Comparison of ENCODE assay signal across 29 mouse cellular contexts in the genomic region with DNA sequence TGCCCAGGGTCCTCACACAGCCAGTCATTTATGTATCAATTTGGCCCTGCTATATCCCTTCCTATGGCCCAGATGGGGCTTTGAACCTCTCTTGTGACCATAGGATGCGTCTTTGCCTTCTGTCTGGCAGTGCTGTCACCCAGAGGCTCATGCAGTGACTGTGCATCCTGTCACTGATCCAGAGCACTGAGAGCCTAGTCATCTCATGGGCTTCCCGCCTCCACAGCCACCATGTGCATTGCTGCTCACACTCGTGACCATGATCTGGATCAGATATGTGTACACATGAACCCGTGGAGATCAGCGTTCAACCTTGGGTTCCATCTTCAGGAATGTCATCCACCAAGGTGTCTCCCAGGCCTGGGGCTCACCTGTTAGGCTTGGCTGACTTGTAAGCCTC.
"Had no signal": no experiment of that assay in that cellular context is flagged by ENCODE, and none has a peak within 500 bp of the region (broad histone marks: within the 10 kb centered on the region; RNA-seq: fewer than 3 reads in every experiment).

No protein-coding gene starts in this region.

- ATAC-seq: forebrain, embryonic 13.5 days; forebrain, embryonic 14.5 days; forebrain, embryonic 15.5 days; forebrain, embryonic 16.5 days; forebrain, postnatal 0 days had no signal

- H3K9ac ChIP-seq: embryonic facial prominence, embryonic 12.5 days; embryonic facial prominence, embryonic 13.5 days; embryonic facial prominence, embryonic 15.5 days; forebrain, embryonic 12.5 days; forebrain, embryonic 13.5 days; forebrain, embryonic 15.5 days; forebrain, postnatal 0 days had no signal

- H3K27ac ChIP-seq: embryonic facial prominence, embryonic 10.5 days; embryonic facial prominence, embryonic 12.5 days; embryonic facial prominence, embryonic 13.5 days; embryonic facial prominence, embryonic 15.5 days; forebrain, embryonic 10.5 days; forebrain, embryonic 12.5 days; forebrain, embryonic 13.5 days; forebrain, embryonic 15.5 days; gastrocnemius, adult 2 months; heart, adult 2 months; heart, embryonic 10.5 days had no signal

- H3K9me3 ChIP-seq: embryonic facial prominence, embryonic 10.5 days; embryonic facial prominence, embryonic 12.5 days; embryonic facial prominence, embryonic 13.5 days; embryonic facial prominence, embryonic 15.5 days; forebrain, embryonic 10.5 days; forebrain, embryonic 12.5 days; forebrain, embryonic 13.5 days; forebrain, embryonic 15.5 days; heart, embryonic 10.5 days had no signal

- H3K4me1 ChIP-seq: embryonic facial prominence, embryonic 12.5 days; embryonic facial prominence, embryonic 13.5 days; embryonic facial prominence, embryonic 15.5 days; heart, embryonic 10.5 days had no signal

- H3K4me3 ChIP-seq: embryonic facial prominence, embryonic 10.5 days; embryonic facial prominence, embryonic 12.5 days; embryonic facial prominence, embryonic 13.5 days; embryonic facial prominence, embryonic 15.5 days; erythroblast, embryonic 14.5 days; forebrain, embryonic 10.5 days; forebrain, embryonic 12.5 days; forebrain, embryonic 13.5 days; forebrain, embryonic 15.5 days; gastrocnemius, adult 2 months; heart, adult 2 months; heart, embryonic 10.5 days had no signal

- DNase-seq: cerebellum, adult 2 months; cerebellum, adult 8-10 months; cerebellum, adult 9-10 months; cerebellum, adult 9-11 months; cerebellum, postnatal 10 days; cerebellum, postnatal 14 days; cerebellum, postnatal 25 days; embryo, embryonic 11 days; forebrain, postnatal 0 days; gastrocnemius, adult 2 months; gastrocnemius, postnatal 10 days; gastrocnemius, postnatal 14 days; gastrocnemius, postnatal 25 days; gastrocnemius, postnatal 36 days; heart, adult 11 months; heart, adult 18-20 months; heart, adult 2 months had no signal

- H3K27me3 ChIP-seq: embryonic facial prominence, embryonic 12.5 days; embryonic facial prominence, embryonic 13.5 days; embryonic facial prominence, embryonic 15.5 days; forebrain, embryonic 13.5 days; forebrain, embryonic 15.5 days had no signal

- H3K4me2 ChIP-seq: embryonic facial prominence, embryonic 12.5 days; embryonic facial prominence, embryonic 13.5 days; embryonic facial prominence, embryonic 15.5 days; forebrain, embryonic 12.5 days; forebrain, embryonic 13.5 days; forebrain, embryonic 15.5 days had no signal

- H3K36me3 ChIP-seq: embryonic facial prominence, embryonic 10.5 days; embryonic facial prominence, embryonic 12.5 days; embryonic facial prominence, embryonic 13.5 days; embryonic facial prominence, embryonic 15.5 days; forebrain, embryonic 10.5 days; forebrain, embryonic 12.5 days; forebrain, embryonic 15.5 days; heart, embryonic 10.5 days had no signal
